Mouse (Mus musculus) embryonic facial prominence, embryonic 10.5 days (tissue): Measurements from ENCODE around the gene Gm10377. TPM values are rescaled to one million over a fixed set of nuclear protein-coding genes. Genes with fewer than 3 reads are reported as not detected.
"Not testable (repeated sequence)": the region's sequence is repeated elsewhere in the genome, so short reads cannot be mapped to it uniquely, and the experiment has no call there.

Source experiments
- DNase-seq: peaks from one replicate; pipeline ENCODE4 v3.0.0-alpha.2; 2017; ENCODE audit warnings: low spot score
- H3K27ac ChIP-seq: fragments of 300-500 bp; sonication (generic); replicated peaks from 2 replicates; pipeline ENCODE4 v1.5.1; 2016; ENCODE audit warnings: mild to moderate bottlenecking
- H3K27me3 ChIP-seq: fragments of 300-500 bp; sonication (generic); replicated peaks from 2 replicates; pipeline ENCODE4 v1.6.1; 2016; ENCODE audit warnings: low read depth, mild to moderate bottlenecking; ENCODE audit not compliant: poor library complexity, severe bottlenecking
- H3K36me3 ChIP-seq: fragments of 300-500 bp; sonication (generic); replicated peaks from 2 replicates; pipeline ENCODE4 v1.6.1; 2016; ENCODE audit warnings: mild to moderate bottlenecking, moderate library complexity
- H3K4me1 ChIP-seq: fragments of 300-500 bp; sonication (generic); 2 replicates; pipeline ENCODE4 v1.6.1; 2016
- H3K4me3 ChIP-seq: fragments of 300-500 bp; sonication (generic); 2 replicates; pipeline ENCODE4 v1.5.1; 2016; ENCODE audit warnings: mild to moderate bottlenecking, moderate library complexity
- H3K9me3 ChIP-seq: fragments of 300-500 bp; sonication (generic); 2 replicates; pipeline ENCODE4 v1.6.1; 2016; ENCODE audit warnings: mild to moderate bottlenecking
- WGBS: fragments of 180-500 bp; shearing (Covaris S2); methylation state at CpG from one replicate; pipeline ENCODE4 v1.1.7; 2016; 5-methylcytosine and 5-hydroxymethylcytosine counted together
- polyA plus RNA-seq: library from polyadenylated mRNA; unstranded; fragments of >200 nt; fragmentation: Nextera tagmentation; extraction: Ambion mirVana; gene quantifications from 2 replicates; pipeline ENCODE4 v1.2.1, GENCODE M21; 2016

Gene Gm10377
- polyA plus RNA-seq, result not detected in 2 replicates

GRCm38 (mm10) chr14:42797887-42798286, at the start of gene Gm10377:
Gm10377 (minus strand) TSS chr14:42797987.
- not testable (repeated sequence) for H3K27me3 ChIP-seq, DNase-seq, H3K4me1 ChIP-seq, H3K4me3 ChIP-seq, H3K36me3 ChIP-seq, H3K9me3 ChIP-seq, H3K27ac ChIP-seq

- H3K4me1 ChIP-seq, DNase-seq: not testable (repeated sequence)
- 78% methylated on average over 1 of the region's 1 CpGs for WGBS
Measured at GRCm38 (mm10) chr14:42768721-42769120, 29.1 kb downstream of the Gm10377 start, which contains the start of gene Gm3015. Gm3015 (minus strand) TSS chr14:42768821.

More at GRCm38 (mm10) chr14:42768721-42769120, 29.1 kb downstream of the Gm10377 start, which contains the start of gene Gm3015:
- not testable (repeated sequence) for H3K27ac ChIP-seq, H3K9me3 ChIP-seq, H3K27me3 ChIP-seq, H3K36me3 ChIP-seq, H3K4me3 ChIP-seq

Other genes with a start within 250 kb of the Gm10377 start
- gene Gm17124, start 198.1 kb downstream of the Gm10377 start, polyA plus RNA-seq, result not detected in 2 replicates
- gene Gm3633, start 156.1 kb downstream of the Gm10377 start, polyA plus RNA-seq, result not detected in 2 replicates
- not detected in 2 replicates for gene Gm10378, start 142.0 kb downstream of the Gm10377 start, polyA plus RNA-seq
- not detected in 2 replicates for gene Gm3015, start 29.2 kb downstream of the Gm10377 start, polyA plus RNA-seq
- not detected in 2 replicates for gene Gm21977, start 55.5 kb upstream of the Gm10377 start, polyA plus RNA-seq
- not detected in 2 replicates for gene Gm8082, start 195.6 kb upstream of the Gm10377 start, polyA plus RNA-seq
- not detected in 2 replicates for gene Gm10376, start 217.6 kb upstream of the Gm10377 start, polyA plus RNA-seq